ENCODE assay signal across 9 mouse cellular contexts in the genomic region with DNA sequence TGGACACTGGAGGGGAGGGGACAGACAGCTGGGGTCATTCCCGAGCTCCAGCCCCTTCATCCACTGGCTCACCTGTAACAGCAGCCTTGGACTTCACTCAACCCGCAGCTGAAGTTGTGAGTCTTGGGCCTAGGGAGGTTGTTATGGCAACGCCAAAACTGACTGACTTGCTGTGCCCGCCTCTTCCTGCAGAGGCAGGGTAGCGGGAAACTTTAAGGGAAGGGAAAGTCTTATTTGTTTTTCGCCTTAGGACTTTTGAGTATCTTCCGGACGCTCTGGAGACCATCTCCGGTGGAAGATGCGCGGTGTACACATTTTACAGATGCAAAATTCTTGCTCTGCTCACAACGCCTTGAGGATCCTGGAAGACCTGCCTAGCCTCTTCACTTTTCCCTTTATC. TPM values are rescaled to one million over a fixed set of nuclear protein-coding genes. Genes with fewer than 3 reads are reported as not detected.
DNase-seq lines count a peak whose midpoint lies in the region; ATAC-seq lines count a peak whose summit lies in the region.
"Had no signal": no experiment of that assay in that cellular context is flagged by ENCODE, and none has a peak within 500 bp of the region (broad histone marks: within the 10 kb centered on the region; RNA-seq: fewer than 3 reads in every experiment).

No protein-coding gene starts in this region.

- DNase-seq in liver, embryonic 11.5 days (ENCODE audit: low spot score): no peak
- no peak for DNase-seq in liver
- DNase-seq in embryonic facial prominence, embryonic 10.5 days (ENCODE audit: low spot score): peak; percentile 75
- DNase-seq in lung, adult 18-20 months: peak; percentile 28 to 47
- no peak for DNase-seq in gastrocnemius, postnatal 4 days (ENCODE audit: low spot score in 2 of 2)
- DNase-seq in cerebellum, adult 8-10 months: no peak

- no peak overlapping the region for H3K27ac ChIP-seq in liver, embryonic 11.5 days (ENCODE audit: low read depth, low read length)
- H3K27ac ChIP-seq in embryonic facial prominence, embryonic 10.5 days (replicated peaks): peak overlapping the region; percentile 86
- H3K27ac ChIP-seq in hindbrain, embryonic 13.5 days: 0 out of 2 replicates have a peak overlapping the region, but pooled peaks have one; percentile 14
- no peak overlapping the region for H3K27ac ChIP-seq in neural tube, embryonic 13.5 days (replicated peaks)

- 0 out of 2 replicates have a peak, but pooled peaks have one; percentile 47 for ATAC-seq in liver, embryonic 11.5 days (replicated peaks; ENCODE audit: low FRiP score)
- no peak for ATAC-seq in hindbrain, embryonic 13.5 days (ENCODE audit: low FRiP score)
- no peak for ATAC-seq in neural tube, embryonic 13.5 days (ENCODE audit: low read depth)

- no peaks in the 10 kb centered on the region for H3K36me3 ChIP-seq in liver, embryonic 11.5 days (ENCODE audit: control insufficient read depth, insufficient read depth, low read length)
- no peaks in the 10 kb centered on the region for H3K36me3 ChIP-seq in embryonic facial prominence, embryonic 10.5 days (replicated peaks)
- H3K36me3 ChIP-seq in hindbrain, embryonic 13.5 days: no peaks in the 10 kb centered on the region
- no peaks in the 10 kb centered on the region for H3K36me3 ChIP-seq in neural tube, embryonic 13.5 days

- no peaks in the 10 kb centered on the region for H3K9me3 ChIP-seq in liver, embryonic 11.5 days (ENCODE audit: control insufficient read depth, low read length)
- H3K9me3 ChIP-seq in embryonic facial prominence, embryonic 10.5 days: no peaks in the 10 kb centered on the region
- H3K9me3 ChIP-seq in hindbrain, embryonic 13.5 days: no peaks in the 10 kb centered on the region
- no peaks in the 10 kb centered on the region for H3K9me3 ChIP-seq in neural tube, embryonic 13.5 days

- no peaks in the 10 kb centered on the region for H3K27me3 ChIP-seq in liver, embryonic 11.5 days (replicated peaks; ENCODE audit: control insufficient read depth, insufficient read depth, low read length)
- no peaks in the 10 kb centered on the region for H3K27me3 ChIP-seq in embryonic facial prominence, embryonic 10.5 days (replicated peaks; ENCODE audit: low read depth, poor library complexity, severe bottlenecking)
- H3K27me3 ChIP-seq in hindbrain, embryonic 13.5 days: no peaks in the 10 kb centered on the region
- no peaks in the 10 kb centered on the region for H3K27me3 ChIP-seq in neural tube, embryonic 13.5 days

- peak overlapping the region; percentile 60 for H3K4me2 ChIP-seq in liver, embryonic 11.5 days
- peak overlapping the region; percentile 25 for H3K4me2 ChIP-seq in hindbrain, embryonic 13.5 days
- H3K4me2 ChIP-seq in neural tube, embryonic 13.5 days: peak overlapping the region; percentile 40

- peak overlapping the region; percentile 61 for H3K9ac ChIP-seq in liver, embryonic 11.5 days (ENCODE audit: low read depth, low read length)
- H3K9ac ChIP-seq in hindbrain, embryonic 13.5 days: peak overlapping the region; percentile 35; the same call in 1 of the 2 replicates
- peak overlapping the region; percentile 45 for H3K9ac ChIP-seq in neural tube, embryonic 13.5 days

- peak overlapping the region; percentile 29 for H3K4me3 ChIP-seq in liver, embryonic 11.5 days (ENCODE audit: low read depth, low read length)
- peak overlapping the region; percentile 53 for H3K4me3 ChIP-seq in embryonic facial prominence, embryonic 10.5 days
- no peak overlapping the region for H3K4me3 ChIP-seq in hindbrain, embryonic 13.5 days
- 0 out of 2 replicates have a peak overlapping the region, but pooled peaks have one; percentile 4 for H3K4me3 ChIP-seq in neural tube, embryonic 13.5 days

- WGBS in liver, embryonic 11.5 days: 3% methylated on average over 12 of the region's 12 CpGs
- 6% methylated on average over 12 of the region's 12 CpGs for WGBS in embryonic facial prominence, embryonic 10.5 days
- WGBS in hindbrain, embryonic 13.5 days: 3% methylated on average over 12 of the region's 12 CpGs
- WGBS in neural tube, embryonic 13.5 days: 5% methylated on average over 12 of the region's 12 CpGs

- H3K4me1 ChIP-seq in liver, embryonic 11.5 days (replicated peaks; ENCODE audit: control insufficient read depth, insufficient read depth, low read length): no peaks in the 10 kb centered on the region
- H3K4me1 ChIP-seq in embryonic facial prominence, embryonic 10.5 days: peaks cover 21% of the 10 kb centered on the region
- peaks cover 3% of the 10 kb centered on the region; the same call in 1 of the 2 replicates for H3K4me1 ChIP-seq in hindbrain, embryonic 13.5 days (replicated peaks)
- H3K4me1 ChIP-seq in neural tube, embryonic 13.5 days (replicated peaks): 0 out of 2 replicates have a peak, but pooled peaks cover 6% of the 10 kb centered on the region

RNA-seq across cellular contexts. Expression of a gene that starts 2.5 kb away (rescaled TPM):
- not detected in 2 replicates for polyA plus RNA-seq in liver, embryonic 11.5 days (2014; fragmentation: Nextera tagmentation; extraction: Ambion mirVana)
- polyA plus RNA-seq in embryonic facial prominence, embryonic 10.5 days (2016; fragmentation: Nextera tagmentation; extraction: Ambion mirVana): not detected in 2 replicates
- polyA plus RNA-seq in hindbrain, embryonic 13.5 days (2015; fragmentation: Nextera tagmentation; extraction: Ambion mirVana): 0.65 and 1.5 TPM in 2 replicates
- 0.67 and 1.0 TPM in 2 replicates for polyA plus RNA-seq in neural tube, embryonic 13.5 days (2015; fragmentation: Nextera tagmentation; extraction: Ambion mirVana)
- total RNA-seq in gastrocnemius, postnatal 4 days (2021): not detected
- polyA plus RNA-seq: spleen, adult 2 months had no signal

RNA-seq across cellular contexts. Expression of a gene that starts 18.9 kb away (rescaled TPM):
- 24.3 and 24.8 TPM in 2 replicates for polyA plus RNA-seq in liver, embryonic 11.5 days (2014; fragmentation: Nextera tagmentation; extraction: Ambion mirVana)
- polyA plus RNA-seq in embryonic facial prominence, embryonic 10.5 days (2016; fragmentation: Nextera tagmentation; extraction: Ambion mirVana): 11.3 and 11.9 TPM in 2 replicates
- 18.0 and 18.6 TPM in 2 replicates for polyA plus RNA-seq in hindbrain, embryonic 13.5 days (2015; fragmentation: Nextera tagmentation; extraction: Ambion mirVana)
- polyA plus RNA-seq in neural tube, embryonic 13.5 days (2015; fragmentation: Nextera tagmentation; extraction: Ambion mirVana): 18.2 and 20.5 TPM in 2 replicates
- 10 to 100 TPM; 24.0 to 25.9 TPM for total RNA-seq in gastrocnemius, postnatal 4 days (2021)

RNA-seq across cellular contexts. Expression of a gene that starts 34.4 kb away (rescaled TPM):
- polyA plus RNA-seq in liver, embryonic 11.5 days (2014; fragmentation: Nextera tagmentation; extraction: Ambion mirVana): 8.6 and 9.6 TPM in 2 replicates
- polyA plus RNA-seq in embryonic facial prominence, embryonic 10.5 days (2016; fragmentation: Nextera tagmentation; extraction: Ambion mirVana): 8.4 and 8.7 TPM in 2 replicates
- polyA plus RNA-seq in hindbrain, embryonic 13.5 days (2015; fragmentation: Nextera tagmentation; extraction: Ambion mirVana): 11.8 and 12.3 TPM in 2 replicates
- 12.9 and 13.1 TPM in 2 replicates for polyA plus RNA-seq in neural tube, embryonic 13.5 days (2015; fragmentation: Nextera tagmentation; extraction: Ambion mirVana)
- 10 to 100 TPM; 46.2 to 53.8 TPM for total RNA-seq in gastrocnemius, postnatal 4 days (2021)

RNA-seq across cellular contexts. Expression of a gene that starts 59.6 kb away (rescaled TPM):
- 46.8 and 48.8 TPM in 2 replicates for polyA plus RNA-seq in liver, embryonic 11.5 days (2014; fragmentation: Nextera tagmentation; extraction: Ambion mirVana)
- 88.1 and 92.1 TPM in 2 replicates for polyA plus RNA-seq in embryonic facial prominence, embryonic 10.5 days (2016; fragmentation: Nextera tagmentation; extraction: Ambion mirVana)
- polyA plus RNA-seq in hindbrain, embryonic 13.5 days (2015; fragmentation: Nextera tagmentation; extraction: Ambion mirVana): 101 and 104 TPM in 2 replicates
- polyA plus RNA-seq in neural tube, embryonic 13.5 days (2015; fragmentation: Nextera tagmentation; extraction: Ambion mirVana): 91.7 and 95.0 TPM in 2 replicates
- 10 to 100 TPM; 26.0 to 31.7 TPM for total RNA-seq in gastrocnemius, postnatal 4 days (2021)

Comparison
In these comparisons a context has a peak if more than half of its experiments do, and no peak if none do; other contexts are left out.
1. DNase-seq: peak in embryonic facial prominence, embryonic 10.5 days (single experiment) and lung, adult 18-20 months (2 of 2); none in liver, embryonic 11.5 days (single experiment), liver (single experiment), gastrocnemius, postnatal 4 days (0 of 2) and cerebellum, adult 8-10 months (single experiment).
2. H3K27ac ChIP-seq: peak in embryonic facial prominence, embryonic 10.5 days (single experiment) and hindbrain, embryonic 13.5 days (single experiment); none in liver, embryonic 11.5 days (single experiment) and neural tube, embryonic 13.5 days (single experiment).
3. Peak in every context shown above with its lines, with median percentiles within 50 percentile points of each other: H3K4me2 ChIP-seq and H3K9ac ChIP-seq.